8 mouse cellular contexts compared by ENCODE assay signal in genomic region chr12:69879172-69879665, GRCm38 (mm10). TPM values are rescaled to one million over a fixed set of nuclear protein-coding genes. Genes with fewer than 3 reads are reported as not detected.
DNase-seq lines count a peak whose midpoint lies in the region; ATAC-seq lines count a peak whose summit lies in the region.

No protein-coding gene starts in this region.

- no peak overlapping the region for H3K4me3 ChIP-seq in heart, embryonic 12.5 days
- H3K4me3 ChIP-seq in midbrain, embryonic 12.5 days = no peak overlapping the region

- peak overlapping the region; percentile 26; the same call in 1 of the 2 replicates for H3K4me2 ChIP-seq in heart, embryonic 12.5 days
- 0 out of 2 replicates have a peak overlapping the region, but pooled peaks have one; percentile 1 for H3K4me2 ChIP-seq in midbrain, embryonic 12.5 days (replicated peaks)

- intact Hi-C loops in heart, postnatal 36 days (cut with DNase I) = no loop called here

- H3K4me1 ChIP-seq in heart, embryonic 12.5 days (replicated peaks) = peaks cover 33% of the 10 kb centered on the region
- peaks cover 22% of the 10 kb centered on the region for H3K4me1 ChIP-seq in midbrain, embryonic 12.5 days

- H3K9me3 ChIP-seq in heart, embryonic 12.5 days (replicated peaks) = 0 out of 2 replicates have a peak, but pooled peaks cover 3% of the 10 kb centered on the region
- no peaks in the 10 kb centered on the region for H3K9me3 ChIP-seq in midbrain, embryonic 12.5 days

- no peak overlapping the region for H3K9ac ChIP-seq in heart, embryonic 12.5 days
- no peak overlapping the region for H3K9ac ChIP-seq in midbrain, embryonic 12.5 days (replicated peaks)

- no peak overlapping the region for H3K27ac ChIP-seq in heart, embryonic 12.5 days (ENCODE audit: poor library complexity, severe bottlenecking)
- H3K27ac ChIP-seq in midbrain, embryonic 12.5 days (replicated peaks) = no peak overlapping the region

- WGBS in heart, embryonic 12.5 days = 12% methylated on average over 4 of the region's 4 CpGs
- 5% methylated on average over 4 of the region's 4 CpGs for WGBS in midbrain, embryonic 12.5 days

- DNase-seq in heart, postnatal 36 days = no peak
- DNase-seq in embryo, embryonic 9.5 days (ENCODE audit: extremely low spot score) = peak; percentile 32
- peak; percentile 45 to 70 for DNase-seq in kidney, adult 8-10 months
- DNase-seq in left cerebral cortex, adult 8-10 months (ENCODE audit: low spot score in 2 of 2) = no peak
- DNase-seq in urinary bladder, adult 18-20 months (ENCODE audit: low spot score in 2 of 2) = no peak
- no peak for DNase-seq in cerebellum, postnatal 36 days

- H3K36me3 ChIP-seq in heart, embryonic 12.5 days = peaks cover 3% of the 10 kb centered on the region; the same call in 1 of the 2 replicates
- no peaks in the 10 kb centered on the region for H3K36me3 ChIP-seq in midbrain, embryonic 12.5 days

- ATAC-seq in heart, embryonic 12.5 days (ENCODE audit: insufficient number of reproducible peaks, low FRiP score) = no peak
- no peak for ATAC-seq in midbrain, embryonic 12.5 days (ENCODE audit: low FRiP score, low read depth)

- no peaks in the 10 kb centered on the region for H3K27me3 ChIP-seq in heart, embryonic 12.5 days (replicated peaks)
- no peaks in the 10 kb centered on the region for H3K27me3 ChIP-seq in midbrain, embryonic 12.5 days

RNA-seq across cellular contexts. Expression of gene Atl1, which starts 13.2 kb away (rescaled TPM):
- 8.0 and 9.5 TPM in 2 replicates for polyA plus RNA-seq in heart, embryonic 12.5 days (2016; fragmentation: Nextera tagmentation; extraction: Ambion mirVana)
- 1 to 10 TPM; 4.3 to 4.7 TPM for total RNA-seq in heart, postnatal 36 days (2021)
- polyA plus RNA-seq in midbrain, embryonic 12.5 days (2016; fragmentation: Nextera tagmentation; extraction: Ambion mirVana) = 75.0 and 78.6 TPM in 2 replicates
- total RNA-seq in left cerebral cortex, adult 8-10 months (2022) = 100 to 1,000 TPM; 216 to 228 (median 225) TPM

RNA-seq across cellular contexts. Expression of gene Map4k5, which starts 13.8 kb away (rescaled TPM):
- 43.4 and 44.8 TPM in 2 replicates for polyA plus RNA-seq in heart, embryonic 12.5 days (2016; fragmentation: Nextera tagmentation; extraction: Ambion mirVana)
- 10 to 100 TPM; 22.4 to 24.3 TPM for total RNA-seq in heart, postnatal 36 days (2021)
- 33.4 and 37.2 TPM in 2 replicates for polyA plus RNA-seq in midbrain, embryonic 12.5 days (2016; fragmentation: Nextera tagmentation; extraction: Ambion mirVana)
- total RNA-seq in left cerebral cortex, adult 8-10 months (2022) = 10 to 100 TPM; 38.6 to 43.3 (median 39.3) TPM

Comparison
In these comparisons a context has a peak if more than half of its experiments do, and no peak if none do; other contexts are left out.
1. DNase-seq: peak in embryo, embryonic 9.5 days (single experiment) and kidney, adult 8-10 months (2 of 2); none in heart, postnatal 36 days (0 of 2), left cerebral cortex, adult 8-10 months (0 of 2), urinary bladder, adult 18-20 months (0 of 2) and cerebellum, postnatal 36 days (0 of 2).
2. RNA of gene Atl1, which starts 13.2 kb away (total RNA-seq): 216 to 228 TPM in left cerebral cortex, adult 8-10 months; 4.3 to 4.7 TPM in heart, postnatal 36 days; every median in the first group is over 10 times any median in the second.